Mouse (Mus musculus): ENCODE data around the gene S100a16. TPM values are rescaled to one million over a fixed set of nuclear protein-coding genes. Genes with fewer than 3 reads are reported as not detected.
A peak's percentile ranks its signal among the peaks of the same experiment; 100 is the strongest.

Gene S100a16
- polyA plus RNA-seq, 1 experiment from 2014 or later = 28.8 TPM

GRCm38 (mm10) chr3:90527291-90527873 is 9.7 kb upstream of the S100a16 start:
- no peak for DNase-seq (ENCODE audit: low spot score)
- 85% methylated on average over 7 of the region's 7 CpGs for WGBS
- H3K36me3 ChIP-seq (ENCODE audit: control insufficient read depth, insufficient read depth, low read length) = no peaks in the 10 kb centered on the region

GRCm38 (mm10) chr3:90531713-90532112 is 5.3 kb upstream of the S100a16 start:
- Histone ChIP-seq H3K4me1 (replicated peaks; ENCODE audit: control insufficient read depth, insufficient read depth, low read length) (no peaks in the 10 kb centered on the region), H3K36me3 (ENCODE audit: control insufficient read depth, insufficient read depth, low read length) (no peaks in the 10 kb centered on the region), H3K27ac (ENCODE audit: low read depth, low read length) (no peak overlapping the region), H3K9me3 (ENCODE audit: control insufficient read depth, low read length) (no peaks in the 10 kb centered on the region), H3K4me2 (ENCODE audit: low read depth, low read length, severe bottlenecking) (no peak overlapping the region), H3K4me3 (ENCODE audit: low read depth, low read length) (no peak overlapping the region), H3K27me3 (ENCODE audit: control insufficient read depth, insufficient read depth, low read length) (no peaks in the 10 kb centered on the region), H3K9ac (ENCODE audit: low read length) (no peak overlapping the region)
- 74% methylated on average over 5 of the region's 5 CpGs for WGBS
- no peak for DNase-seq (ENCODE audit: low spot score)
- ATAC-seq (replicated peaks; ENCODE audit: low FRiP score) = no peak

More at GRCm38 (mm10) chr3:90527291-90527873, 9.7 kb upstream of the S100a16 start:
- no peak for ATAC-seq (replicated peaks; ENCODE audit: low FRiP score)
- H3K27me3 ChIP-seq (ENCODE audit: control insufficient read depth, insufficient read depth, low read length) = no peaks in the 10 kb centered on the region
- no peaks in the 10 kb centered on the region; the same call in 1 of the 2 replicates for H3K9me3 ChIP-seq (ENCODE audit: control insufficient read depth, low read length)
- no peak overlapping the region for H3K9ac ChIP-seq (ENCODE audit: low read length)
- no peak overlapping the region for H3K4me3 ChIP-seq (ENCODE audit: low read depth, low read length)
- no peaks in the 10 kb centered on the region for H3K4me1 ChIP-seq (replicated peaks; ENCODE audit: control insufficient read depth, insufficient read depth, low read length)
- H3K4me2 ChIP-seq (ENCODE audit: low read depth, low read length, severe bottlenecking) = no peak overlapping the region
- H3K27ac ChIP-seq (ENCODE audit: low read depth, low read length) = no peak overlapping the region

- Histone ChIP-seq H3K4me2 (ENCODE audit: low read depth, low read length, severe bottlenecking) (no peak overlapping the region), H3K27ac (ENCODE audit: low read depth, low read length) (no peak overlapping the region), H3K4me1 (replicated peaks; ENCODE audit: control insufficient read depth, insufficient read depth, low read length) (no peaks in the 10 kb centered on the region), H3K4me3 (ENCODE audit: low read depth, low read length) (no peak overlapping the region), H3K36me3 (ENCODE audit: control insufficient read depth, insufficient read depth, low read length) (no peaks in the 10 kb centered on the region), H3K27me3 (ENCODE audit: control insufficient read depth, insufficient read depth, low read length) (no peaks in the 10 kb centered on the region), H3K9me3 (ENCODE audit: control insufficient read depth, low read length) (no peaks in the 10 kb centered on the region), H3K9ac (ENCODE audit: low read length) (no peak overlapping the region)
- DNase-seq (ENCODE audit: low spot score) (no peak), ATAC-seq (replicated peaks; ENCODE audit: low FRiP score) (no peak)
- 56% methylated on average over 1 of the region's 1 CpGs for WGBS
Measured at GRCm38 (mm10) chr3:90535446-90535845, 1.6 kb upstream of the S100a16 start.

GRCm38 (mm10) chr3:90537905-90538296 is 847 bp downstream of the S100a16 start:
- no peak for ATAC-seq (replicated peaks; ENCODE audit: low FRiP score)
- WGBS = 79% methylated on average over 5 of the region's 5 CpGs
- H3K36me3 ChIP-seq (ENCODE audit: control insufficient read depth, insufficient read depth, low read length) = no peaks in the 10 kb centered on the region
- no peak overlapping the region for H3K4me3 ChIP-seq (ENCODE audit: low read depth, low read length)
- no peak overlapping the region for H3K4me2 ChIP-seq (ENCODE audit: low read depth, low read length, severe bottlenecking)
- no peaks in the 10 kb centered on the region for H3K27me3 ChIP-seq (ENCODE audit: control insufficient read depth, insufficient read depth, low read length)
- H3K9ac ChIP-seq (ENCODE audit: low read length) = no peak overlapping the region
- no peaks in the 10 kb centered on the region for H3K9me3 ChIP-seq (ENCODE audit: control insufficient read depth, low read length)
- DNase-seq (ENCODE audit: low spot score) = no peak
- peaks cover 2% of the 10 kb centered on the region; the same call in 1 of the 2 replicates for H3K4me1 ChIP-seq (replicated peaks; ENCODE audit: control insufficient read depth, insufficient read depth, low read length)
- no peak overlapping the region for H3K27ac ChIP-seq (ENCODE audit: low read depth, low read length)

- Histone ChIP-seq H3K36me3 (ENCODE audit: control insufficient read depth, insufficient read depth, low read length) (no peaks in the 10 kb centered on the region), H3K4me3 (ENCODE audit: low read depth, low read length) (no peak overlapping the region), H3K9ac (ENCODE audit: low read length) (no peak overlapping the region), H3K4me2 (ENCODE audit: low read depth, low read length, severe bottlenecking) (no peak overlapping the region), H3K9me3 (ENCODE audit: control insufficient read depth, low read length) (no peaks in the 10 kb centered on the region), H3K4me1 (replicated peaks; ENCODE audit: control insufficient read depth, insufficient read depth, low read length) (peaks cover 2% of the 10 kb centered on the region; the same call in 1 of the 2 replicates), H3K27me3 (ENCODE audit: control insufficient read depth, insufficient read depth, low read length) (no peaks in the 10 kb centered on the region), H3K27ac (ENCODE audit: low read depth, low read length) (no peak overlapping the region)
- peak; percentile 49 for DNase-seq (ENCODE audit: low spot score)
- ATAC-seq (replicated peaks; ENCODE audit: low FRiP score) = peak; percentile 52; the same call in 1 of the 2 replicates
- WGBS = 47% methylated on average over 4 of the region's 4 CpGs
Measured at GRCm38 (mm10) chr3:90540904-90541303, 3.9 kb downstream of the S100a16 start.

GRCm38 (mm10) chr3:90549676-90550420 is 12.8 kb downstream of the S100a16 start:
- peak; percentile 23 for DNase-seq (ENCODE audit: low spot score)
- Histone ChIP-seq H3K9ac (ENCODE audit: low read length) (no peak overlapping the region), H3K4me1 (replicated peaks; ENCODE audit: control insufficient read depth, insufficient read depth, low read length) (0 out of 2 replicates have a peak, but pooled peaks cover 2% of the 10 kb centered on the region), H3K27me3 (ENCODE audit: control insufficient read depth, insufficient read depth, low read length) (no peaks in the 10 kb centered on the region), H3K4me2 (ENCODE audit: low read depth, low read length, severe bottlenecking) (no peak overlapping the region), H3K27ac (ENCODE audit: low read depth, low read length) (no peak overlapping the region), H3K9me3 (ENCODE audit: control insufficient read depth, low read length) (no peaks in the 10 kb centered on the region), H3K36me3 (ENCODE audit: control insufficient read depth, insufficient read depth, low read length) (no peaks in the 10 kb centered on the region), H3K4me3 (ENCODE audit: low read depth, low read length) (no peak overlapping the region)
- no peak for ATAC-seq (replicated peaks; ENCODE audit: low FRiP score)
- 69% methylated on average over 5 of the region's 5 CpGs for WGBS

- ATAC-seq (replicated peaks; ENCODE audit: low FRiP score) (no peak), DNase-seq (ENCODE audit: low spot score) (no peak)
- Histone ChIP-seq H3K4me2 (ENCODE audit: low read depth, low read length, severe bottlenecking) (no peak overlapping the region), H3K4me3 (ENCODE audit: low read depth, low read length) (no peak overlapping the region), H3K27me3 (ENCODE audit: control insufficient read depth, insufficient read depth, low read length) (no peaks in the 10 kb centered on the region), H3K4me1 (replicated peaks; ENCODE audit: control insufficient read depth, insufficient read depth, low read length) (0 out of 2 replicates have a peak, but pooled peaks cover 2% of the 10 kb centered on the region), H3K27ac (ENCODE audit: low read depth, low read length) (no peak overlapping the region), H3K36me3 (ENCODE audit: control insufficient read depth, insufficient read depth, low read length) (no peaks in the 10 kb centered on the region), H3K9ac (ENCODE audit: low read length) (no peak overlapping the region), H3K9me3 (ENCODE audit: control insufficient read depth, low read length) (no peaks in the 10 kb centered on the region)
- 89% methylated on average over 2 of the region's 2 CpGs for WGBS
Measured at GRCm38 (mm10) chr3:90550421-90550790, 13.4 kb downstream of the S100a16 start.

GRCm38 (mm10) chr3:90552231-90552630 is 15.2 kb downstream of the S100a16 start:
- DNase-seq (ENCODE audit: low spot score) (no peak), ATAC-seq (replicated peaks; ENCODE audit: low FRiP score) (no peak)
- no peak overlapping the region for H3K4me3 ChIP-seq (ENCODE audit: low read depth, low read length)
- H3K4me1 ChIP-seq (replicated peaks; ENCODE audit: control insufficient read depth, insufficient read depth, low read length) = 0 out of 2 replicates have a peak, but pooled peaks cover 2% of the 10 kb centered on the region
- H3K36me3 ChIP-seq (ENCODE audit: control insufficient read depth, insufficient read depth, low read length) = no peaks in the 10 kb centered on the region
- WGBS = 74% methylated on average over 2 of the region's 2 CpGs
- H3K27ac ChIP-seq (ENCODE audit: low read depth, low read length) = no peak overlapping the region
- no peak overlapping the region for H3K4me2 ChIP-seq (ENCODE audit: low read depth, low read length, severe bottlenecking)
- H3K9ac ChIP-seq (ENCODE audit: low read length) = no peak overlapping the region
- no peaks in the 10 kb centered on the region for H3K27me3 ChIP-seq (ENCODE audit: control insufficient read depth, insufficient read depth, low read length)
- H3K9me3 ChIP-seq (ENCODE audit: control insufficient read depth, low read length) = no peaks in the 10 kb centered on the region
